Mouse (Mus musculus) heart, embryonic 10.5 days (tissue): Measurements from ENCODE around the gene Gm11011. TPM values are rescaled to one million over a fixed set of nuclear protein-coding genes. Genes with fewer than 3 reads are reported as not detected.

Source experiments
- DNase-seq: peaks from one replicate; pipeline ENCODE4 v3.0.0-alpha.2; 2017; ENCODE audit warnings: low spot score
- H3K27ac ChIP-seq: fragments of 300-500 bp; sonication (generic); 2 replicates; pipeline ENCODE4 v1.5.1; 2016; ENCODE audit warnings: mild to moderate bottlenecking
- H3K27me3 ChIP-seq: fragments of 300-500 bp; sonication (generic); 2 replicates; pipeline ENCODE4 v1.6.1; 2016; ENCODE audit warnings: mild to moderate bottlenecking; ENCODE audit not compliant: poor library complexity, insufficient read depth, severe bottlenecking
- H3K36me3 ChIP-seq: fragments of 300-500 bp; sonication (generic); 2 replicates; pipeline ENCODE4 v1.6.1; 2016; ENCODE audit warnings: mild to moderate bottlenecking, moderate library complexity
- H3K4me1 ChIP-seq: fragments of 300-500 bp; sonication (generic); 2 replicates; pipeline ENCODE4 v1.6.1; 2016; ENCODE audit warnings: mild to moderate bottlenecking
- H3K4me3 ChIP-seq: fragments of 300-500 bp; sonication (generic); 2 replicates; pipeline ENCODE4 v1.5.1; 2016; ENCODE audit warnings: mild to moderate bottlenecking, moderate library complexity
- H3K9me3 ChIP-seq: fragments of 300-500 bp; sonication (generic); 2 replicates; pipeline ENCODE4 v1.6.1; 2016; ENCODE audit warnings: mild to moderate bottlenecking, moderate library complexity
- WGBS: fragments of 180-500 bp; shearing (Covaris S2); methylation state at CpG from one replicate; pipeline ENCODE4 v1.1.7; 2016; 5-methylcytosine and 5-hydroxymethylcytosine counted together
- polyA plus RNA-seq: library from polyadenylated mRNA; unstranded; fragments of >200 nt; fragmentation: Nextera tagmentation; extraction: Ambion mirVana; gene quantifications from 2 replicates; pipeline ENCODE4 v1.2.1, GENCODE M21; 2016

Gm11011 gene
- polyA plus RNA-seq, 1 experiment from 2014 or later, result not detected

DNA sequence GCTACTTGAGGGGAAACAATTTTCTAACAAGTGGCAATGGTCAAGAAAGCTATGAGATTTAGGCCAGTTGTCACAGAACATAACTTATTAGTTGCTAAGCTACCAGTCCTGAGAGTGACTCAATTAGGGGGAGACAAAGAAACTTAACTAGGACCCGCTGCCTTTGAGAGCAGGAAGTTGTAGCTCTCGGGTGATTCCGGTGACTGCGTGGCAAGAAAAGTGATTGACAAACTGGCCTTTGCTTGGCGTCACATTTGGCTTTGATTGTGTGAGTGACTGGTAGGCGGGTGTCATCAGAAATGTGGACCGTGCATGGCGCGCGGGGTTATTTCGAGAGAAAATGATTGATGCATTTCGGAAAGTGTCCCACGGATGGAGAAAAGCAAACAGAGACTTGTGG lies 22.4 kb upstream of the Gm11011 start:
- H3K27me3 ChIP-seq, result peaks cover 7% of the 10 kb centered on the region; the same call in 1 of the 2 replicates
- H3K9me3 ChIP-seq, result no peaks in the 10 kb centered on the region
- no peaks in the 10 kb centered on the region for H3K36me3 ChIP-seq
- no peak overlapping the region for H3K4me3 ChIP-seq
- H3K27ac ChIP-seq, result no peak overlapping the region
- no peak for DNase-seq
- H3K4me1 ChIP-seq, result peaks cover 7% of the 10 kb centered on the region; the same call in 1 of the 2 replicates
- WGBS, result 49% methylated on average over 13 of the region's 13 CpGs

DNA sequence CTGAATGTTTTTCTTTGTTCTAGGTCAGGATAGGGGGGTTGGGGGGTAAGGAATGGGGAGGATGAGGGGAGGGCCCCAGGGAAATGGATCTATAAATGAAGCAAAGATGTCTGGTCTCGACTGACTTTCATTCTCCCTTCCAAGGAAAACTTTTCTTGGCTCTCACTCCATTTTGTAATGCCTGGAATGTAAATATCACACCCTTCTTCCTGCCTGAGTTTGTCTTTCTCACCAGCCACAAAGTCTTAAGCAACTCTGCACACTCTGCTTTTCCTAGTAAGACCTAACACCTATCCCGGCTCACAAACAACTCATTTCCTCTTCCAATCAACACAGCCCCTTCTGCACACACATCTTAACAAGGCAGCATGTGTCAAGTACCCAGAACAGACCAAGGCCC lies 20.2 kb upstream of the Gm11011 start:
- peaks cover 7% of the 10 kb centered on the region; the same call in 1 of the 2 replicates for H3K27me3 ChIP-seq
- DNase-seq, result no peak
- H3K9me3 ChIP-seq, result no peaks in the 10 kb centered on the region
- 33% methylated on average over 2 of the region's 2 CpGs for WGBS
- no peak overlapping the region for H3K4me3 ChIP-seq
- peaks cover 7% of the 10 kb centered on the region; the same call in 1 of the 2 replicates for H3K4me1 ChIP-seq
- no peak overlapping the region for H3K27ac ChIP-seq
- no peaks in the 10 kb centered on the region for H3K36me3 ChIP-seq

DNA sequence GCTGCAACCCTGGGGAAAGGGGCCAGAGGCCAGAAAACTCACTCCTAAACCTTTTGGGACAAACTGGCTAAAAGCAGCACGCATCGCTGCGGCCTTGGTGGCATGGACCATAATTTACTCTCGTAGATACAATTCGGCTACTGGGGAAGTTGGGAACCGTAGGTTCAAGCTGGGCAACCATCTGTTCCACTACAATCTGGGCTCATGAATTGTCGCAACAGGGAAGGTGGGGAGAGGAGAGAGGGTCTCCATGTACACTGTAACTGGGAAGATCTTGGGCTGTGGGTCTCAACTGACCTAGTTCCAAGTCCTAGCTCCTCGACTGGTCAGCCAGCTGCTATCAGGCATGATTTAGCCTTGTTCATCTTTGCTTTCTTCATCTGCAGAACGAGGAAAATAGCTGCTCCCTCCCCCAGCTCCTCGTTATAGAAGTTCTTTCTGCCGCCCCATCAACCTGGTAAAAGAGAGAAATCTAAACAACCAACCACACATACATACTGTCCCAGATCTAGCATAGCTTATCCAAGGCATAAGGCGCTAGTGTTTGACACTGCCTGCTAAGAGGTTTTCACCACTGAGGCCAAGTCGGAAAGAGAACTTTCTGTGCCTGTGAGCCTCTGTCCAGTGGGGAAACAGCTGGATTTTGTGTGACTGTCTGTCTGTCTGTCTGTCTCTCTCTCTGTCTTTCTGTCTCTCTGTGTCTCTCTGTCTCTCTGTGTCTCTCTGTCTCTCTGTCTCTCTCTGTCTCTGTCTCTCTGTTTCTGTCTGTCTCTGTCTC lies 19.5 kb upstream of the Gm11011 start:
- Histone ChIP-seq H3K9me3 (no peaks in the 10 kb centered on the region), H3K27ac (no peak overlapping the region), H3K4me3 (no peak overlapping the region), H3K4me1 (peaks cover 7% of the 10 kb centered on the region; the same call in 1 of the 2 replicates), H3K27me3 (peaks cover 7% of the 10 kb centered on the region; the same call in 1 of the 2 replicates), H3K36me3 (no peaks in the 10 kb centered on the region)
- 78% methylated on average over 13 of the region's 13 CpGs for WGBS
- no peak for DNase-seq

DNA sequence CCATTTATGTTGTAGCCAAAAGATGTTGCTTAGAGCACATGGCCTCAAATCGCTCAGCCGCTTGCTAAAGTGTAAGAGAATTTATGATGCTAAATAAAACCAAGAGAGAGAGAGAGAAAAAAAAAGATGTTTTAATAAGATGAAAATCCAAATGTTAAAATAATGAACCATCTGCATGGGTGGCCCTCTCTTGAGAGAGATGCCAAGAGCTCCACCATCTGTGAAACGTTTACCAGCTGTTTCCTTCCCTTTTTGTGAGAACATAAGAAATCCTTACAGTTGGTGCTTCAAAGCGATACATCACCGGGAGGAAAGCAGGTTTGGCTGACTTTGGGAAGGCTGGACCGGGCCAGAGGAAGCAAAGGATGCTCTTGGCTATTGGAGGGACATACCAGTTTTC lies 12.6 kb upstream of the Gm11011 start:
- no peaks in the 10 kb centered on the region for H3K9me3 ChIP-seq
- WGBS, result 86% methylated on average over 6 of the region's 6 CpGs
- no peak overlapping the region for H3K4me3 ChIP-seq
- H3K36me3 ChIP-seq, result no peaks in the 10 kb centered on the region
- no peaks in the 10 kb centered on the region for H3K4me1 ChIP-seq
- H3K27ac ChIP-seq, result no peak overlapping the region
- DNase-seq, result no peak
- 0 out of 2 replicates have a peak, but pooled peaks cover under 1% of the 10 kb centered on the region for H3K27me3 ChIP-seq

- no peaks in the 10 kb centered on the region for H3K27me3 ChIP-seq
- WGBS, result 88% methylated on average over 4 of the region's 4 CpGs
- H3K9me3 ChIP-seq, result no peaks in the 10 kb centered on the region
- no peak for DNase-seq
- no peaks in the 10 kb centered on the region for H3K4me1 ChIP-seq
- no peak overlapping the region for H3K27ac ChIP-seq
- no peaks in the 10 kb centered on the region for H3K36me3 ChIP-seq
- H3K4me3 ChIP-seq, result no peak overlapping the region
These were observed 12.0 kb upstream of the Gm11011 start for GRCm38 (mm10) chr2:169599591-169599990.

GRCm38 (mm10) chr2:169597971-169598370 lies 10.4 kb upstream of the Gm11011 start:
- H3K36me3 ChIP-seq, result no peaks in the 10 kb centered on the region
- 87% methylated on average over 8 of the region's 8 CpGs for WGBS
- no peaks in the 10 kb centered on the region for H3K4me1 ChIP-seq
- H3K4me3 ChIP-seq, result no peak overlapping the region
- H3K27me3 ChIP-seq, result no peaks in the 10 kb centered on the region
- H3K9me3 ChIP-seq, result no peaks in the 10 kb centered on the region
- H3K27ac ChIP-seq, result no peak overlapping the region
- DNase-seq, result no peak

DNA sequence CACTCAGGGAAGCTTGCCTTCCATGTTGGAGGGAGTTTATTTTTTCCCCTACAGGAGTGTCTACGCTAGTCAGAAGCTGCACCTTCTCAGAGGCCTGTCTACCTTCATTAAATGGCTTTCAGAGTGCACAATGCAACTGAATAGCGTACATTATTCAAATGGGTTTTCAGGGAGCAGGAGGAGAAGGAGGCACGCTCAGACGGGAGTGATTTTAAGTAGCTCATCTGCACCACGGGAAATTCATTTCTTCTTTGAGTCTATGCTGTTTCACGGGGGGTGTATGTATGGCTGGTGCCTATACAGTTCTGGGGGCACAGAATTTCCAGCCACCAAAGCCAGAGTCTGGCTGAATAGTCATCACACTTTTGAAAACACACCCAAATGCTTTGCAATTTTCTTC lies 9.8 kb upstream of the Gm11011 start:
- Histone ChIP-seq H3K27ac (no peak overlapping the region), H3K4me3 (no peak overlapping the region), H3K27me3 (no peaks in the 10 kb centered on the region), H3K9me3 (no peaks in the 10 kb centered on the region), H3K36me3 (no peaks in the 10 kb centered on the region), H3K4me1 (no peaks in the 10 kb centered on the region)
- 86% methylated on average over 6 of the region's 6 CpGs for WGBS
- no peak for DNase-seq

- H3K4me3 ChIP-seq, result no peak overlapping the region
- 0 out of 2 replicates have a peak, but pooled peaks cover 2% of the 10 kb centered on the region for H3K4me1 ChIP-seq
- H3K36me3 ChIP-seq, result no peaks in the 10 kb centered on the region
- H3K27me3 ChIP-seq, result no peaks in the 10 kb centered on the region
- no peaks in the 10 kb centered on the region for H3K9me3 ChIP-seq
- DNase-seq, result no peak
- 64% methylated on average over 3 of the region's 3 CpGs for WGBS
- no peak overlapping the region for H3K27ac ChIP-seq
These were observed 6.2 kb upstream of the Gm11011 start for GRCm38 (mm10) chr2:169593742-169594141.

- Histone ChIP-seq H3K36me3 (no peaks in the 10 kb centered on the region), H3K27ac (no peak overlapping the region), H3K9me3 (no peaks in the 10 kb centered on the region), H3K4me1 (0 out of 2 replicates have a peak, but pooled peaks cover 6% of the 10 kb centered on the region), H3K4me3 (no peak overlapping the region), H3K27me3 (no peaks in the 10 kb centered on the region)
- no peak for DNase-seq
- WGBS, result 61% methylated on average over 8 of the region's 8 CpGs
These were observed 2.9 kb upstream of the Gm11011 start for GRCm38 (mm10) chr2:169590412-169590811.

GRCm38 (mm10) chr2:169589697-169590096 lies 2.2 kb upstream of the Gm11011 start:
- Histone ChIP-seq H3K4me3 (no peak overlapping the region), H3K9me3 (no peaks in the 10 kb centered on the region), H3K27me3 (no peaks in the 10 kb centered on the region), H3K27ac (no peak overlapping the region), H3K4me1 (0 out of 2 replicates have a peak, but pooled peaks cover 6% of the 10 kb centered on the region), H3K36me3 (no peaks in the 10 kb centered on the region)
- 85% methylated on average over 10 of the region's 10 CpGs for WGBS
- no peak for DNase-seq

- 55% methylated on average over 3 of the region's 3 CpGs for WGBS
- H3K36me3 ChIP-seq, result no peaks in the 10 kb centered on the region
These were observed 857 bp downstream of the Gm11011 start for GRCm38 (mm10) chr2:169586688-169587087.

DNA sequence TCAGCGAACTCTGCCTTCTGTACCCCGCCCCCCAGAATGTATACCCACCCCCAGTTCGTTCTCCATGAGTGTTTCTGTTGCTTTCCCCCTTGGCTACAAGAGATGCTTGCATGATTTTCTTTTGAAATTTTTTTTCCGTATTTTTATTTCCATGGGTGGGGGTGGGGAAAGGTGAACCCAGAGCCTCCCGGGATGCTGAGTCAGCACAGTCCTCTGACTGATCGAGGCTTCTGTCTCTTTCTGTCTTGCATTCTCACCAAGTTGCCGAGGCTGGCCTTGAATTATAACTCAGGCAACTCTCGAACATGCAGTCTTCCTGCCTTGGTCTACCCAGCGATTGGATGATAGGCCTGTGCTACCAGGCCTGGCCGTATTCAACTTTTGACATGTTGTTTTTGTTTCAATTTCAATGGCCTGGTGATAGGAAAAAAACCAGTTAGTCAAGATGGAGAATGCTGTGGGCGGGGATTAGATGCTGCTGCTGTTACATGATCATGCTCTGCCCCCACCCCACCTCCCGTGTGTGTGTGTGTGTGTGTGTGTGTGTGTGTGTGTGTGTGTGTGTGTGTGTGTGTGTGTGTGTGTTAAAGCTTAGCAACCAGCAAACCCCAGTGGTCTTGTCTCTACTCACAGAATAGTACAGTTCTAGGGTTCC lies 1.8 kb downstream of the Gm11011 start:
- H3K27me3 ChIP-seq, result no peaks in the 10 kb centered on the region
- H3K36me3 ChIP-seq, result no peaks in the 10 kb centered on the region
- 0 out of 2 replicates have a peak, but pooled peaks cover 6% of the 10 kb centered on the region for H3K4me1 ChIP-seq
- no peak for DNase-seq
- no peak overlapping the region for H3K4me3 ChIP-seq
- no peak overlapping the region for H3K27ac ChIP-seq
- 79% methylated on average over 12 of the region's 12 CpGs for WGBS
- no peaks in the 10 kb centered on the region for H3K9me3 ChIP-seq

More at GRCm38 (mm10) chr2:169586688-169587087, 857 bp downstream of the Gm11011 start:
- no peak for DNase-seq
- Histone ChIP-seq H3K4me1 (0 out of 2 replicates have a peak, but pooled peaks cover 6% of the 10 kb centered on the region), H3K9me3 (no peaks in the 10 kb centered on the region), H3K27ac (no peak overlapping the region), H3K4me3 (no peak overlapping the region), H3K27me3 (no peaks in the 10 kb centered on the region)
